8 mouse cellular contexts compared by ENCODE assay signal in the genomic region with DNA sequence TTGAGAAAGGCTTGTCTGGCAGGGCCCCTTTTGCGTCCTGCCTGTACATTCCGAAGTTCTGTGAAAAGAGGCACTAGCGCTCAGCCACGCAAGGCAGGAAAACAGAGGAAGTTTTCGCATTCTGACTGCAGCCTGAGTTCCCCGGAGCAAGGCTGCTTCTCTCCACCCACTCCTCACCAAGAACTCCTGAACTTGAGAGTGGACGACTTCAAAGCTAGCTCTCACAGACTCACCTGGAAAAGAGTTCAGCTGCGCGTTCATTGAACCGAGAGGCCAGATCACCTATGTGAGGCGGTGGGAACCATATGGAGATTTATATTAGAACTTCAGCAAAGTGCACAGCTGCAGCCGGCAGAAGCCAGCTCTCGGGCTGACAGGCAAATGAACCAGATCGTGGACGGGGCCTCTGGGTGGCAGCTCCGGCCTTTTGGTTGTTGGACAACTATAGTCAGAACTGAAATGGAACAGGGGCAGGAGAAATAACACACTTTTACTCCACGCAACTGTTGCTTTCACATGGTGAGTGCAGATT.
DNase-seq lines count a peak whose midpoint lies in the region; ATAC-seq and TF ChIP-seq lines count a peak whose summit lies in the region.

No protein-coding gene starts in this region.

- DNase-seq in heart, embryonic 10.5 days (ENCODE audit: low spot score): peak; percentile 85
- DNase-seq in kidney, adult 8-10 months: peak; percentile 59 to 73
- peak; percentile 68 for DNase-seq in limb, embryonic 14.5 days (ENCODE audit: low spot score)
- DNase-seq in MN1 (ENCODE audit: low spot score): no peak

- TF ChIP-seq POLR2A in bone marrow, adult 2 months (IDR thresholded peaks at IDR 0.05; ENCODE audit: borderline replicate concordance, control insufficient read depth, low read depth, low read length): no peak
- TF ChIP-seq POLR2A in limb, embryonic 14.5 days (IDR thresholded peaks at IDR 0.05; ENCODE audit: borderline replicate concordance, extremely low read depth, insufficient read depth, insufficient read length): peak; percentile 20; the same call in 1 of the 2 replicates
- no peak for TF ChIP-seq POLR2A in small intestine, adult 2 months (IDR thresholded peaks at IDR 0.05; ENCODE audit: low read depth, low read length)

- peak overlapping the region; percentile 45 for H3K27ac ChIP-seq in bone marrow, adult 2 months (ENCODE audit: control insufficient read depth, insufficient read depth, low read depth, low read length, poor library complexity)
- H3K27ac ChIP-seq in embryonic facial prominence, embryonic 13.5 days: peak overlapping the region; percentile 98
- H3K27ac ChIP-seq in heart, embryonic 10.5 days: peak overlapping the region; percentile 94
- peak overlapping the region; percentile 98 for H3K27ac ChIP-seq in limb, embryonic 14.5 days (replicated peaks; ENCODE audit: low read depth, low read length)
- peak overlapping the region; percentile 96 for H3K27ac ChIP-seq in midbrain, embryonic 12.5 days (replicated peaks)
- no peak overlapping the region for H3K27ac ChIP-seq in small intestine, adult 2 months (ENCODE audit: insufficient read depth, low read depth, low read length)

- WGBS in bone marrow, adult 2 months: 2% methylated on average over 17 of the region's 17 CpGs
- 1% methylated on average over 17 of the region's 17 CpGs for WGBS in embryonic facial prominence, embryonic 13.5 days
- 16% methylated on average over 17 of the region's 17 CpGs for WGBS in heart, embryonic 10.5 days
- under 1% methylated on average over 17 of the region's 17 CpGs for WGBS in limb, embryonic 14.5 days
- WGBS in midbrain, embryonic 12.5 days: 4% methylated on average over 17 of the region's 17 CpGs
- 4% methylated on average over 17 of the region's 17 CpGs for WGBS in small intestine, adult 2 months

- peak overlapping the region; percentile 57 for H3K4me3 ChIP-seq in bone marrow, adult 2 months (replicated peaks; ENCODE audit: control insufficient read depth, low read depth, low read length)
- peak overlapping the region; percentile 61 for H3K4me3 ChIP-seq in embryonic facial prominence, embryonic 13.5 days
- H3K4me3 ChIP-seq in heart, embryonic 10.5 days: peak overlapping the region; percentile 63
- H3K4me3 ChIP-seq in limb, embryonic 14.5 days (replicated peaks; ENCODE audit: low read length): peak overlapping the region; percentile 57
- peak overlapping the region; percentile 60 for H3K4me3 ChIP-seq in midbrain, embryonic 12.5 days
- H3K4me3 ChIP-seq in small intestine, adult 2 months (ENCODE audit: low read depth, low read length): peak overlapping the region; percentile 40

- peak overlapping the region; percentile 59 for H3K4me2 ChIP-seq in embryonic facial prominence, embryonic 13.5 days
- peak overlapping the region; percentile 52 for H3K4me2 ChIP-seq in limb, embryonic 14.5 days (replicated peaks; ENCODE audit: low read depth, low read length, severe bottlenecking)
- H3K4me2 ChIP-seq in midbrain, embryonic 12.5 days (replicated peaks): peak overlapping the region; percentile 62

- ATAC-seq in embryonic facial prominence, embryonic 13.5 days (ENCODE audit: insufficient number of reproducible peaks, insufficient read depth, low FRiP score, low TSS enrichment, low read depth): peak; percentile 68; the same call in 1 of the 2 replicates
- peak; percentile 81 for ATAC-seq in limb, embryonic 14.5 days (ENCODE audit: low FRiP score, low read depth)
- ATAC-seq in midbrain, embryonic 12.5 days (ENCODE audit: low FRiP score, low read depth): peak; percentile 64

- TF ChIP-seq CTCF in bone marrow, adult 2 months (IDR thresholded peaks at IDR 0.05; ENCODE audit: control insufficient read depth, insufficient read depth, low read length): no peak
- no peak for TF ChIP-seq CTCF in small intestine, adult 2 months (IDR thresholded peaks at IDR 0.05; ENCODE audit: extremely low read depth, insufficient read length, insufficient replicate concordance, low read depth, low read length)

- no peaks in the 10 kb centered on the region for H3K27me3 ChIP-seq in embryonic facial prominence, embryonic 13.5 days
- no peaks in the 10 kb centered on the region for H3K27me3 ChIP-seq in heart, embryonic 10.5 days (ENCODE audit: insufficient read depth, poor library complexity, severe bottlenecking)
- no peaks in the 10 kb centered on the region for H3K27me3 ChIP-seq in limb, embryonic 14.5 days (ENCODE audit: control insufficient read depth, insufficient read depth, low read length)
- H3K27me3 ChIP-seq in midbrain, embryonic 12.5 days: no peaks in the 10 kb centered on the region
- H3K27me3 ChIP-seq in small intestine, adult 2 months (ENCODE audit: control insufficient read depth, insufficient read depth, low read length): no peaks in the 10 kb centered on the region

- H3K9ac ChIP-seq in embryonic facial prominence, embryonic 13.5 days: peak overlapping the region; percentile 88
- H3K9ac ChIP-seq in limb, embryonic 14.5 days (ENCODE audit: low read depth, low read length, severe bottlenecking): peak overlapping the region; percentile 71
- peak overlapping the region; percentile 76 for H3K9ac ChIP-seq in midbrain, embryonic 12.5 days (replicated peaks)

- H3K4me1 ChIP-seq in bone marrow, adult 2 months (ENCODE audit: control insufficient read depth, insufficient read depth, low read length): no peaks in the 10 kb centered on the region; the same call in 1 of the 2 replicates
- peaks cover 6% of the 10 kb centered on the region; the same call in 1 of the 2 replicates for H3K4me1 ChIP-seq in embryonic facial prominence, embryonic 13.5 days
- H3K4me1 ChIP-seq in heart, embryonic 10.5 days: peaks cover 8% of the 10 kb centered on the region; the same call in 1 of the 2 replicates
- H3K4me1 ChIP-seq in limb, embryonic 14.5 days (ENCODE audit: control insufficient read depth, insufficient read depth, low read length): no peaks in the 10 kb centered on the region; the same call in 1 of the 2 replicates
- H3K4me1 ChIP-seq in midbrain, embryonic 12.5 days: peaks cover 24% of the 10 kb centered on the region
- H3K4me1 ChIP-seq in small intestine, adult 2 months (ENCODE audit: control insufficient read depth, insufficient read depth, insufficient read length, low read length): no peaks in the 10 kb centered on the region; the same call in 1 of the 2 replicates

- H3K9me3 ChIP-seq in embryonic facial prominence, embryonic 13.5 days: peaks cover 4% of the 10 kb centered on the region; the same call in 1 of the 2 replicates
- H3K9me3 ChIP-seq in heart, embryonic 10.5 days: no peaks in the 10 kb centered on the region
- no peaks in the 10 kb centered on the region for H3K9me3 ChIP-seq in limb, embryonic 14.5 days (ENCODE audit: control insufficient read depth, low read length)
- H3K9me3 ChIP-seq in midbrain, embryonic 12.5 days: no peaks in the 10 kb centered on the region

- H3K36me3 ChIP-seq in embryonic facial prominence, embryonic 13.5 days: peaks cover 9% of the 10 kb centered on the region; the same call in 1 of the 2 replicates
- peaks cover 10% of the 10 kb centered on the region; the same call in 1 of the 2 replicates for H3K36me3 ChIP-seq in heart, embryonic 10.5 days
- H3K36me3 ChIP-seq in limb, embryonic 14.5 days (ENCODE audit: control insufficient read depth, insufficient read depth, low read length): peaks cover 5% of the 10 kb centered on the region; the same call in 1 of the 2 replicates
- H3K36me3 ChIP-seq in midbrain, embryonic 12.5 days: peaks cover 7% of the 10 kb centered on the region
- H3K36me3 ChIP-seq in small intestine, adult 2 months (ENCODE audit: control insufficient read depth, insufficient read depth, low read length): no peaks in the 10 kb centered on the region
